Mouse (Mus musculus): ENCODE data around the gene Socs5.

DNA sequence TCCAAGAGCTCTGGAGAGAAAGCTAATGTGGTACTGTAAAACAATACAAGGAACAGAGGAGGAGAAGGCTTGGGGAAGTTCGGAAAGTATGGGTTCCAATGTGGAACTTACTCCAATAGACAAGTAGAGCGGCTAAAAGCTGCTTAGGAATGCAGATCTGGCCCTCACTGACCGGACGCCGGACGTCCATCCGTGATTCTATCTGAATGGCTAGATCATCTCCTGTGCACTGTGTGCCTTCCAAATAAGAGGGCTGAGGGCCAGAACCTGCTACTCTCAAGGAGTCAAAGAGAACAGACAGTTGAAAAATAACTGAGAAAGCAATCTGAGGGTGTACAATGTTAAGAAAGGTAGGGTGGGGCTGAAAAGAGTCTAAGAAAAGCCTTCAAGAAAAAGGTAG is 1.5 kb upstream of the Socs5 start:
- TF ChIP-seq CTCF (IDR thresholded peaks at IDR 0.05; ENCODE audit: control insufficient read depth, insufficient read depth, insufficient replicate concordance, low read depth, low read length): no peak
- no peak for TF ChIP-seq POLR2A (IDR thresholded peaks at IDR 0.05; ENCODE audit: control insufficient read depth, low read depth, low read length)

Data from testis, adult 2 months (tissue).